Mouse (Mus musculus) effector memory CD4-positive, alpha-beta T cell, adult 5 months (primary cell): Measurements from ENCODE around the gene Tti1. TPM values are rescaled to one million over a fixed set of nuclear protein-coding genes. Genes with fewer than 3 reads are reported as not detected.

Experiments used
- polyA plus RNA-seq: library from polyadenylated mRNA; unstranded; fragments of 100-300 nt; shearing (Covaris generic); gene quantifications from one replicate; pipeline ENCODE4 v1.2.1, GENCODE M21; 2017

The Tti1 gene
- 16.3 TPM for polyA plus RNA-seq

GRCm38 (mm10) chr2:158028354-158028863, at the start of gene Tti1, which contains the start of gene Rprd1b:
Tti1 (minus strand) TSS chr2:158028433.
Rprd1b (plus strand) TSS chr2:158028497.

Other genes with a start within 250 kb of the Tti1 start
- gene Vstm2l, start 113.8 kb downstream of the Tti1 start, polyA plus RNA-seq, result not detected
- 28.5 TPM for gene Rprd1b, start 64 bp upstream of the Tti1 start, polyA plus RNA-seq
- 1.2 TPM for gene Tgm2, start 118.0 kb upstream of the Tti1 start, polyA plus RNA-seq
- not detected for gene D630003M21Rik, start 200.8 kb upstream of the Tti1 start, polyA plus RNA-seq
- gene Bpi, start 229.7 kb upstream of the Tti1 start, polyA plus RNA-seq, result not detected